Mouse (Mus musculus) testis, adult 2 months (tissue): Measurements from ENCODE around the gene Sox6.

Experiments
- CTCF ChIP-seq: fragments of 200-500 bp; IDR thresholded peaks from 2 replicates; pipeline ENCODE4 v1.5.1; 2012; ENCODE audit warnings: low read depth, mild to moderate bottlenecking, inconsistent platforms, low read length, moderate library complexity; ENCODE audit not compliant: control insufficient read depth, insufficient read depth, insufficient replicate concordance
- POLR2A ChIP-seq: fragments of 200-500 bp; IDR thresholded peaks from 2 replicates; pipeline ENCODE4 v1.6.1; 2012; ENCODE audit warnings: low read depth, mild to moderate bottlenecking, inconsistent platforms, low read length, moderate library complexity; ENCODE audit not compliant: control insufficient read depth

DNA sequence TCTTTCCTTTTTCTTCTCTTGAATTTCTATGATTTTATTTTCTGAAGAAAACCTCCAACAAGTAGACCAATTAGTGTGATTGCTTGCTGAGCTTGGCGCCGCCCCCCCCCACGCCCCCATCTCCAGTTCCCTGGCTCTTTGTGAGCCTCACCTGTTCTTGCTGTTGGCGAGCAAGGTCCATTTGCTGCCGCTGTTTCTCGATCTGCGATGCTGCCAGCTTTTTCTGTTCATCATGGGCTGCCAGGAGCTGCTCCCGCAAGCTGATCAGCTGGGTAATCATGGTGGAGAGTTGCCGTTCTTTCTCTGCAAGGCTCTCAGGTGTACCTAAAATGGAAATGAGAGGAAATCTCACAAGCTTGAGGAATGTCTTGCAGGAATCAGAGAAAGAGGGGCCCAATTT is 376.5 kb downstream of the Sox6 start:
- no peak for TF ChIP-seq CTCF
- no peak for TF ChIP-seq POLR2A
